Mouse (Mus musculus) midbrain, embryonic 11.5 days (tissue): ENCODE measurements at regions not wholly inside any gene's neighbourhood (a gene's known extent, or its start where the extent isn't known, plus 50 kb on each side); places are given as distances from the start of the nearest gene placed in this dataset.
"Not testable (repeated sequence)": the region's sequence is repeated elsewhere in the genome, so short reads cannot be mapped to it uniquely, and the experiment has no call there.

Experiments
- ATAC-seq: fragments of 200-750 bp; cut with Nextera tagmentation; 2 replicates; pipeline ENCODE4 v1.8.0; 2017; ENCODE audit warnings: moderate TSS enrichment, moderate library complexity; ENCODE audit not compliant: low FRiP score
- DNase-seq: peaks from one replicate; pipeline ENCODE4 v3.0.0; 2015; ENCODE audit warnings: low spot score; ENCODE audit errors: missing footprints
- H3K27ac ChIP-seq: fragments of 300-500 bp; sonication (generic); 2 replicates; pipeline ENCODE4 v1.5.1; 2014; ENCODE audit warnings: low read depth, low read length
- H3K27me3 ChIP-seq: fragments of 300-500 bp; sonication (generic); 2 replicates; pipeline ENCODE4 v1.6.1; 2014; ENCODE audit warnings: mild to moderate bottlenecking, low read length, moderate library complexity, mixed read lengths; ENCODE audit not compliant: control insufficient read depth, insufficient read depth
- H3K36me3 ChIP-seq: fragments of 300-500 bp; sonication (generic); 2 replicates; pipeline ENCODE4 v1.6.1; 2014; ENCODE audit warnings: mild to moderate bottlenecking, low read length, moderate library complexity, mixed read lengths; ENCODE audit not compliant: control insufficient read depth, insufficient read depth
- H3K4me1 ChIP-seq: fragments of 300-500 bp; sonication (generic); 2 replicates; pipeline ENCODE4 v1.6.1; 2014; ENCODE audit warnings: low read length; ENCODE audit not compliant: control insufficient read depth, insufficient read depth
- H3K4me2 ChIP-seq: fragments of 300-500 bp; sonication (generic); 2 replicates; pipeline ENCODE4 v1.6.1; 2014; ENCODE audit warnings: mild to moderate bottlenecking, moderate library complexity
- H3K4me3 ChIP-seq: fragments of 300-500 bp; sonication (generic); 2 replicates; pipeline ENCODE4 v1.5.1; 2014; ENCODE audit warnings: low read depth, low read length
- H3K9ac ChIP-seq: fragments of 300-500 bp; sonication (generic); 2 replicates; pipeline ENCODE4 v1.6.1; 2014; ENCODE audit warnings: low read length
- H3K9me3 ChIP-seq: fragments of 300-500 bp; sonication (generic); 2 replicates; pipeline ENCODE4 v1.6.1; 2016; ENCODE audit warnings: low read length; ENCODE audit not compliant: control insufficient read depth
- WGBS: fragments of 180-500 bp; shearing (Covaris S2); extraction: QIAGEN DNeasy Blood & Tissue Kit; methylation state at CpG from one replicate; pipeline ENCODE4 v1.1.7; 2014; 5-methylcytosine and 5-hydroxymethylcytosine counted together

- DNase-seq: peak; percentile 54
Measured at GRCm38 (mm10) chr6:6371444-6372093, 154.6 kb upstream of the Slc25a13 start.

GRCm38 (mm10) chr6:6364037-6364436, 147.1 kb upstream of the Slc25a13 start:
- no peaks in the 10 kb centered on the region for H3K36me3 ChIP-seq
- H3K4me2 ChIP-seq: no peak overlapping the region
- no peak overlapping the region for H3K9ac ChIP-seq
- H3K9me3 ChIP-seq: no peaks in the 10 kb centered on the region
- ATAC-seq: no peak
- H3K27ac ChIP-seq: no peak overlapping the region
- peak; percentile 83 for DNase-seq
- H3K4me1 ChIP-seq: no peaks in the 10 kb centered on the region
- no peaks in the 10 kb centered on the region for H3K27me3 ChIP-seq
- 82% methylated on average over 4 of the region's 4 CpGs for WGBS
- no peak overlapping the region for H3K4me3 ChIP-seq

More at GRCm38 (mm10) chr6:6371444-6372093, 154.6 kb upstream of the Slc25a13 start:
- Histone ChIP-seq H3K4me2 (no peak overlapping the region), H3K4me3 (no peak overlapping the region), H3K27ac (no peak overlapping the region), H3K36me3 (no peaks in the 10 kb centered on the region), H3K9ac (no peak overlapping the region), H3K4me1 (no peaks in the 10 kb centered on the region), H3K27me3 (no peaks in the 10 kb centered on the region), H3K9me3 (no peaks in the 10 kb centered on the region)
- no peak for ATAC-seq
- WGBS: 84% methylated on average over 5 of the region's 5 CpGs

- 85% methylated on average over 4 of the region's 4 CpGs for whole genome bisulfite sequencing
- H3K4me3 ChIP-seq: no peak overlapping the region
- no peak overlapping the region for H3K4me2 ChIP-seq
Measured at GRCm38 (mm10) chr6:6362678-6363354, 145.8 kb upstream of the Slc25a13 start.

GRCm38 (mm10) chr6:6361181-6361580, 144.2 kb upstream of the Slc25a13 start:
- not testable (repeated sequence) for H3K36me3 ChIP-seq, H3K27me3 ChIP-seq
- peak; percentile 35 for DNase-seq

More at GRCm38 (mm10) chr6:6362678-6363354, 145.8 kb upstream of the Slc25a13 start:
- H3K9me3 ChIP-seq: no peaks in the 10 kb centered on the region
- H3K27ac ChIP-seq: no peak overlapping the region
- DNase-seq (peak; percentile 53), ATAC-seq (no peak)
- H3K4me1 ChIP-seq: no peaks in the 10 kb centered on the region
- no peaks in the 10 kb centered on the region for H3K36me3 ChIP-seq
- no peaks in the 10 kb centered on the region for H3K27me3 ChIP-seq
- no peak overlapping the region for H3K9ac ChIP-seq

GRCm38 (mm10) chr6:6357477-6357876, 140.5 kb upstream of the Slc25a13 start:
- no peak overlapping the region for H3K9ac ChIP-seq
- 70% methylated on average over 2 of the region's 2 CpGs for WGBS
- ATAC-seq (no peak), DNase-seq (peak; percentile 45)
- no peak overlapping the region for H3K4me3 ChIP-seq
- H3K9me3 ChIP-seq: no peaks in the 10 kb centered on the region
- H3K4me1 ChIP-seq: no peaks in the 10 kb centered on the region
- H3K4me2 ChIP-seq: no peak overlapping the region
- H3K27me3 ChIP-seq: no peaks in the 10 kb centered on the region
- H3K27ac ChIP-seq: no peak overlapping the region
- no peaks in the 10 kb centered on the region for H3K36me3 ChIP-seq

More at GRCm38 (mm10) chr6:6361181-6361580, 144.2 kb upstream of the Slc25a13 start:
- H3K4me2 ChIP-seq, H3K4me1 ChIP-seq, H3K9ac ChIP-seq, H3K9me3 ChIP-seq, H3K4me3 ChIP-seq, ATAC-seq, H3K27ac ChIP-seq: not testable (repeated sequence)

GRCm38 (mm10) chr6:6356967-6357366, 140.0 kb upstream of the Slc25a13 start:
- H3K27me3 ChIP-seq: no peaks in the 10 kb centered on the region
- H3K27ac ChIP-seq: no peak overlapping the region
- ATAC-seq (no peak), DNase-seq (peak; percentile 53)
- no peaks in the 10 kb centered on the region for H3K9me3 ChIP-seq
- WGBS: 82% methylated on average over 6 of the region's 6 CpGs
- H3K4me3 ChIP-seq: no peak overlapping the region
- H3K4me2 ChIP-seq: no peak overlapping the region
- H3K4me1 ChIP-seq: no peaks in the 10 kb centered on the region
- no peaks in the 10 kb centered on the region for H3K36me3 ChIP-seq
- H3K9ac ChIP-seq: no peak overlapping the region

- no peaks in the 10 kb centered on the region for H3K27me3 ChIP-seq
- H3K4me2 ChIP-seq: no peak overlapping the region
- H3K9me3 ChIP-seq: no peaks in the 10 kb centered on the region
- peak; percentile 83 for ATAC-seq
- no peaks in the 10 kb centered on the region for H3K4me1 ChIP-seq
- H3K27ac ChIP-seq: no peak overlapping the region
- DNase-seq: peak; percentile 45
- no peaks in the 10 kb centered on the region for H3K36me3 ChIP-seq
- 75% methylated on average over 8 of the region's 8 CpGs for WGBS
- H3K4me3 ChIP-seq: no peak overlapping the region
- no peak overlapping the region for H3K9ac ChIP-seq
Measured at GRCm38 (mm10) chr6:6335251-6335650, 118.3 kb upstream of the Slc25a13 start.

GRCm38 (mm10) chr6:6330271-6330670, 113.3 kb upstream of the Slc25a13 start:
- no peak for ATAC-seq
- no peaks in the 10 kb centered on the region for H3K4me1 ChIP-seq

GRCm38 (mm10) chr6:6325516-6325915, 108.5 kb upstream of the Slc25a13 start:
- H3K9ac ChIP-seq: no peak overlapping the region
- H3K27ac ChIP-seq: no peak overlapping the region
- H3K4me2 ChIP-seq: no peak overlapping the region
- no peaks in the 10 kb centered on the region for H3K27me3 ChIP-seq
- ATAC-seq (no peak), DNase-seq (peak; percentile 51)
- no peaks in the 10 kb centered on the region for H3K9me3 ChIP-seq
- no peak overlapping the region for H3K4me3 ChIP-seq
- H3K36me3 ChIP-seq: no peaks in the 10 kb centered on the region
- H3K4me1 ChIP-seq: no peaks in the 10 kb centered on the region
- WGBS: 79% methylated on average over 1 of the region's 1 CpGs

More at GRCm38 (mm10) chr6:6330271-6330670, 113.3 kb upstream of the Slc25a13 start:
- no peak overlapping the region for H3K4me3 ChIP-seq
- WGBS: 95% methylated on average over 1 of the region's 1 CpGs
- H3K27ac ChIP-seq: no peak overlapping the region
- H3K9me3 ChIP-seq: no peaks in the 10 kb centered on the region
- no peaks in the 10 kb centered on the region for H3K27me3 ChIP-seq
- DNase-seq: no peak
- no peak overlapping the region for H3K4me2 ChIP-seq
- no peak overlapping the region for H3K9ac ChIP-seq
- H3K36me3 ChIP-seq: no peaks in the 10 kb centered on the region
